Mouse (Mus musculus) intestine, postnatal 0 days (tissue): ENCODE data around the gene Mesp1. TPM values are rescaled to one million over a fixed set of nuclear protein-coding genes. Genes with fewer than 3 reads are reported as not detected.
A peak's percentile ranks its signal among the peaks of the same experiment; 100 is the strongest.

Experiments used
- ATAC-seq: fragments of 200-750 bp; cut with Nextera tagmentation; 2 replicates; pipeline ENCODE4 v1.8.0; 2017; ENCODE audit warnings: mild to moderate bottlenecking, moderate TSS enrichment, moderate library complexity
- H3K27ac ChIP-seq: fragments of 300-500 bp; sonication (generic); 2 replicates; pipeline ENCODE4 v1.5.1; 2014; ENCODE audit warnings: mild to moderate bottlenecking, low read depth, low read length, moderate library complexity
- H3K27me3 ChIP-seq: fragments of 300-500 bp; sonication (generic); replicated peaks from 2 replicates; pipeline ENCODE4 v1.6.1; 2014; ENCODE audit warnings: low read length, mixed read lengths; ENCODE audit not compliant: control insufficient read depth, insufficient read depth
- H3K36me3 ChIP-seq: fragments of 300-500 bp; sonication (generic); 2 replicates; pipeline ENCODE4 v1.6.1; 2014; ENCODE audit warnings: mild to moderate bottlenecking, moderate library complexity; ENCODE audit not compliant: control insufficient read depth, insufficient read depth
- H3K4me1 ChIP-seq: fragments of 300-500 bp; sonication (generic); replicated peaks from 2 replicates; pipeline ENCODE4 v1.6.1; 2014; ENCODE audit warnings: antibody characterized with exemption, low read length, mixed read lengths; ENCODE audit not compliant: control insufficient read depth, insufficient read depth
- H3K4me2 ChIP-seq: fragments of 300-500 bp; sonication (generic); replicated peaks from 2 replicates; pipeline ENCODE4 v1.6.1; 2014; ENCODE audit warnings: low read depth, mild to moderate bottlenecking, moderate library complexity
- H3K4me3 ChIP-seq: fragments of 300-500 bp; sonication (generic); 2 replicates; pipeline ENCODE4 v1.5.1; 2014; ENCODE audit warnings: low read depth, low read length
- H3K9ac ChIP-seq: fragments of 300-500 bp; sonication (generic); 2 replicates; pipeline ENCODE4 v1.6.1; 2014; ENCODE audit warnings: mild to moderate bottlenecking, low read depth, low read length
- H3K9me3 ChIP-seq: fragments of 300-500 bp; sonication (generic); 2 replicates; pipeline ENCODE4 v1.6.1; 2016; ENCODE audit warnings: mixed run types; ENCODE audit not compliant: control insufficient read depth
- CTCF ChIP-seq: sonication (generic); IDR thresholded peaks from 2 replicates; pipeline ENCODE4 v1.5.1; 2016; ENCODE audit warnings: low read depth, mild to moderate bottlenecking, control low read depth, antibody characterized with exemption, moderate library complexity
- WGBS: fragments of 180-500 bp; shearing (Covaris S2); extraction: QIAGEN DNeasy Blood & Tissue Kit; methylation state at CpG from one replicate; pipeline ENCODE4 v1.1.7; 2014; 5-methylcytosine and 5-hydroxymethylcytosine counted together
- polyA plus RNA-seq: library from polyadenylated mRNA; unstranded; fragments of >200 nt; fragmentation: Nextera tagmentation; extraction: Ambion mirVana; gene quantifications from 2 replicates; pipeline ENCODE4 v1.2.1, GENCODE M21; 2015

Mesp1 gene
- polyA plus RNA-seq, 1 experiment from 2014 or later: 0.21 TPM

- H3K4me3 ChIP-seq: no peak overlapping the region
- no peaks in the 10 kb centered on the region for H3K27me3 ChIP-seq
- no peak for ATAC-seq
- no peak for TF ChIP-seq CTCF
- H3K9me3 ChIP-seq: no peaks in the 10 kb centered on the region
- no peak overlapping the region for H3K4me2 ChIP-seq
- WGBS: 48% methylated on average over 6 of the region's 6 CpGs
- H3K36me3 ChIP-seq: peaks cover 51% of the 10 kb centered on the region
- no peak overlapping the region; the same call in 1 of the 2 replicates for H3K27ac ChIP-seq
- no peaks in the 10 kb centered on the region for H3K4me1 ChIP-seq
- H3K9ac ChIP-seq: no peak overlapping the region
Observed at GRCm38 (mm10) chr7:79831145-79831544, 37.6 kb upstream of the Mesp1 start.

GRCm38 (mm10) chr7:79828341-79828740, 34.8 kb upstream of the Mesp1 start:
- 70% methylated on average over 3 of the region's 3 CpGs for WGBS
- Histone ChIP-seq H3K27ac (no peak overlapping the region), H3K9me3 (no peaks in the 10 kb centered on the region), H3K9ac (no peak overlapping the region), H3K4me1 (no peaks in the 10 kb centered on the region), H3K4me2 (no peak overlapping the region), H3K4me3 (no peak overlapping the region), H3K36me3 (peaks cover 44% of the 10 kb centered on the region), H3K27me3 (no peaks in the 10 kb centered on the region)
- TF ChIP-seq CTCF: no peak
- no peak for ATAC-seq

DNA sequence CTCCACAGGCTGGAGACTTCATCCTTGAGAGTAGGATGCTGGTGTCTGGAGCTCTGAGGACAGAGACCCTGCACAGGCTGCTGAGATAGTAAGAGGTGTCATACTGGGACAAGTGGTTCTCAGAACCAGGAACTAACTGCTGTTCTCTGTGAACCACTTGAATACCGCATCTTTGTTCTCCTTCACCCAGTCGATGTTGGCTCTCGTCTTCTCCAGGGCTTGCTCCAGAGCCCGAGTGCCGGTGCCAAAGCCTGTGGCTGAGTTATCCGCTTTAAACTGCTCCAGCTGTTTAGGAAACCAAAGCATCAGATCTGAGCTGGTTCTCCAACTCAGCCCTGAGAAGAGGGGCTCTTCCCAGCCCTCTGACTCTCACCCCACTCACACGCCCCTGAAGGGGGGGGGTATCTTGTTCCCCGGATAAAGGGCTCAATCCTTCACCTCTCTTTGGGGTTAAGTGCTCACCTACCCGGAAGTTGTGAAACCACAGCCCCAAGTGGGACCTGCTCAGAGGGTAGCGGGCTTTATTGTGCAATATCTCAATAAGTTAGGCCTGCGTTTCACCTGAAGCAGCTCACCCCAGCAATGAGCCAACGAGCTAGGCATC, 28.6 kb upstream of the Mesp1 start:
- Histone ChIP-seq H3K9me3 (no peaks in the 10 kb centered on the region), H3K27me3 (no peaks in the 10 kb centered on the region), H3K27ac (no peak overlapping the region), H3K4me1 (no peaks in the 10 kb centered on the region), H3K4me2 (no peak overlapping the region), H3K4me3 (no peak overlapping the region), H3K36me3 (peaks cover 32% of the 10 kb centered on the region), H3K9ac (no peak overlapping the region)
- ATAC-seq: no peak
- no peak for TF ChIP-seq CTCF
- 70% methylated on average over 12 of the region's 12 CpGs for WGBS

GRCm38 (mm10) chr7:79819996-79820395, 26.4 kb upstream of the Mesp1 start:
- Histone ChIP-seq H3K9me3 (no peaks in the 10 kb centered on the region), H3K4me2 (no peak overlapping the region), H3K36me3 (peaks cover 10% of the 10 kb centered on the region), H3K4me3 (no peak overlapping the region), H3K27ac (no peak overlapping the region), H3K9ac (no peak overlapping the region), H3K27me3 (no peaks in the 10 kb centered on the region), H3K4me1 (no peaks in the 10 kb centered on the region)
- TF ChIP-seq CTCF: no peak
- 58% methylated on average over 11 of the region's 11 CpGs for WGBS
- 0 out of 2 replicates have a peak, but pooled peaks have one; percentile 1 for ATAC-seq

DNA sequence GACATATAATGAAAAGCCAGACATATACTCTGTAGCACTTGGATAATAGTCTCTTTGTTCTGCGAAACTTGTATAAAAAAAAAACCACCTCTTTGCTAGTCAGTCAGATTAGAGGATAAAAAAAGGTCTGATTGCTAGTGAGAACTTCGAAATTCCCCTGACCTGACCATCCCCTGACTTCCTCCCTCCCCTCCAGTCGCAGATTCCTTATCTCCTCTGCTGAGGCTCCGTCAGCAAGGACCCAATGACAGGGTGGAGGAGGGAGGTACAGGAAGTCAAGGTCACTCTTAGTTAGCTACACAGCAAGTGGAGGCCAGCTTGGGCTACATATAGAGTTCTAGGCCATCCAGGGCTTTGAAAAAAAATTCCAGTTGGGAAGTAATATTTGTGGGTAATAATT, 25.9 kb upstream of the Mesp1 start:
- no peak for TF ChIP-seq CTCF
- Histone ChIP-seq H3K9ac (no peak overlapping the region), H3K4me3 (no peak overlapping the region), H3K4me1 (peaks cover under 1% of the 10 kb centered on the region; the same call in 1 of the 2 replicates), H3K9me3 (no peaks in the 10 kb centered on the region), H3K27ac (no peak overlapping the region), H3K4me2 (no peak overlapping the region), H3K27me3 (no peaks in the 10 kb centered on the region), H3K36me3 (peaks cover 7% of the 10 kb centered on the region; the same call in 1 of the 2 replicates)
- WGBS: 19% methylated on average over 4 of the region's 4 CpGs
- ATAC-seq: 0 out of 2 replicates have a peak, but pooled peaks have one; percentile 39

- TF ChIP-seq CTCF: no peak
- WGBS: 34% methylated on average over 6 of the region's 6 CpGs
- Histone ChIP-seq H3K27me3 (no peaks in the 10 kb centered on the region), H3K36me3 (peaks cover 7% of the 10 kb centered on the region; the same call in 1 of the 2 replicates), H3K27ac (no peak overlapping the region), H3K4me1 (peaks cover 6% of the 10 kb centered on the region; the same call in 1 of the 2 replicates), H3K9ac (no peak overlapping the region), H3K9me3 (no peaks in the 10 kb centered on the region), H3K4me3 (no peak overlapping the region), H3K4me2 (no peak overlapping the region)
- no peak for ATAC-seq
Observed at GRCm38 (mm10) chr7:79818321-79818720, 24.7 kb upstream of the Mesp1 start.
